ENCODE assay signal across 9 mouse cellular contexts in the genomic region with DNA sequence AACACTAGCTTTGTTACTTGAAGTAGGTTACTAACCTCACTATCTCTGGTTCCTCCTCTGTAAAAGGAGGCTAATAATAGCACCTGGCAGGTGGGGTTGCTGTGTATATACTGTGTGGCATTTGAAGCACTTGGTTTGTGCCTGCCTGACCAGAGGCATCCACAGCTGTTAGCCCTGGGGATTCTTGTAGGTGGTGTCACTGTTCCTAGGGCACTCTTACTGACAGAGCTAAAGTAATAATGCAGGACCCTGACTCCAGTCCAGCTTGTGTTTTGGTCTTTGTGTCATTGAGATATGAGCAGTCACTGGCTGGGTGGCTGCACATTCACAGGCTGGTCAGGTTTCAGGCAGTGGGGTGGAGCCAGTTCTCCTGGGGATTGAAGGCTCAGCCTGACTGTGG. TPM values are rescaled to one million over a fixed set of nuclear protein-coding genes. Genes with fewer than 3 reads are reported as not detected.
DNase-seq lines count a peak whose midpoint lies in the region; ATAC-seq lines count a peak whose summit lies in the region.
"Had no signal": no experiment of that assay in that cellular context is flagged by ENCODE, and none has a peak within 500 bp of the region (broad histone marks: within the 10 kb centered on the region; RNA-seq: fewer than 3 reads in every experiment).

No protein-coding gene starts in this region.

- no peak overlapping the region for H3K4me2 ChIP-seq in embryonic facial prominence, embryonic 14.5 days (ENCODE audit: low read depth, low read length)
- H3K4me2 ChIP-seq in heart, embryonic 12.5 days, result peak overlapping the region; percentile 6; the same call in 1 of the 2 replicates
- H3K4me2 ChIP-seq: midbrain, embryonic 12.5 days had no signal

- H3K27me3 ChIP-seq in embryonic facial prominence, embryonic 14.5 days (replicated peaks; ENCODE audit: control insufficient read depth, insufficient read depth, low read length), result no peaks in the 10 kb centered on the region
- H3K27me3 ChIP-seq in embryonic facial prominence, embryonic 10.5 days (replicated peaks; ENCODE audit: low read depth, poor library complexity, severe bottlenecking), result no peaks in the 10 kb centered on the region
- H3K27me3 ChIP-seq in heart, embryonic 12.5 days (replicated peaks), result no peaks in the 10 kb centered on the region
- H3K27me3 ChIP-seq: midbrain, embryonic 12.5 days had no signal

- H3K9me3 ChIP-seq in embryonic facial prominence, embryonic 14.5 days (ENCODE audit: control insufficient read depth, low read length), result no peaks in the 10 kb centered on the region
- H3K9me3 ChIP-seq in embryonic facial prominence, embryonic 10.5 days, result no peaks in the 10 kb centered on the region
- H3K9me3 ChIP-seq in heart, embryonic 12.5 days (replicated peaks), result no peaks in the 10 kb centered on the region
- H3K9me3 ChIP-seq: midbrain, embryonic 12.5 days had no signal

- no peak for ATAC-seq in embryonic facial prominence, embryonic 14.5 days (ENCODE audit: low read depth)
- ATAC-seq in heart, embryonic 12.5 days (ENCODE audit: insufficient number of reproducible peaks, low FRiP score), result no peak

- no peaks in the 10 kb centered on the region for H3K36me3 ChIP-seq in embryonic facial prominence, embryonic 14.5 days (ENCODE audit: control insufficient read depth, insufficient read depth, low read length)
- H3K36me3 ChIP-seq in embryonic facial prominence, embryonic 10.5 days (replicated peaks), result no peaks in the 10 kb centered on the region
- H3K36me3 ChIP-seq in heart, embryonic 12.5 days, result 0 out of 2 replicates have a peak, but pooled peaks cover 2% of the 10 kb centered on the region
- H3K36me3 ChIP-seq: midbrain, embryonic 12.5 days had no signal

- DNase-seq in embryonic facial prominence, embryonic 14.5 days (ENCODE audit: low spot score), result peak; percentile 33
- no peak for DNase-seq in embryonic facial prominence, embryonic 10.5 days (ENCODE audit: low spot score)
- peak; percentile 22 for DNase-seq in MN1 (ENCODE audit: low spot score)
- DNase-seq in kidney, postnatal 25 days, result peak; percentile 28 to 56
- no peak for DNase-seq in right cerebral cortex, postnatal 36 days (ENCODE audit: low spot score in 2 of 2)
- no peak for DNase-seq in layer of hippocampus, postnatal 36 days
- DNase-seq in ovary, postnatal 10 days (ENCODE audit: low spot score), result no peak

- no peak overlapping the region for H3K27ac ChIP-seq in embryonic facial prominence, embryonic 14.5 days (replicated peaks; ENCODE audit: low read depth, low read length)
- H3K27ac ChIP-seq in embryonic facial prominence, embryonic 10.5 days (replicated peaks), result no peak overlapping the region
- H3K27ac ChIP-seq in heart, embryonic 12.5 days (ENCODE audit: poor library complexity, severe bottlenecking), result peak overlapping the region; percentile 89
- H3K27ac ChIP-seq: midbrain, embryonic 12.5 days had no signal

- peaks cover 6% of the 10 kb centered on the region; the same call in 1 of the 2 replicates for H3K4me1 ChIP-seq in embryonic facial prominence, embryonic 14.5 days (ENCODE audit: control insufficient read depth, insufficient read depth, low read length)
- peaks cover 14% of the 10 kb centered on the region for H3K4me1 ChIP-seq in embryonic facial prominence, embryonic 10.5 days
- peaks cover 51% of the 10 kb centered on the region for H3K4me1 ChIP-seq in heart, embryonic 12.5 days (replicated peaks)

- H3K4me3 ChIP-seq in embryonic facial prominence, embryonic 14.5 days (ENCODE audit: low read depth, low read length), result no peak overlapping the region
- H3K4me3 ChIP-seq in embryonic facial prominence, embryonic 10.5 days, result no peak overlapping the region
- no peak overlapping the region for H3K4me3 ChIP-seq in heart, embryonic 12.5 days
- H3K4me3 ChIP-seq: midbrain, embryonic 12.5 days had no signal

- no peak overlapping the region for H3K9ac ChIP-seq in embryonic facial prominence, embryonic 14.5 days (ENCODE audit: low read depth, low read length)
- no peak overlapping the region for H3K9ac ChIP-seq in heart, embryonic 12.5 days
- H3K9ac ChIP-seq: midbrain, embryonic 12.5 days had no signal

RNA-seq across cellular contexts. Expression of a gene that starts 5.0 kb away (rescaled TPM):
- polyA plus RNA-seq in embryonic facial prominence, embryonic 14.5 days (2014; fragmentation: Nextera tagmentation; extraction: Ambion mirVana), result 40.0 and 46.2 TPM in 2 replicates
- polyA plus RNA-seq in embryonic facial prominence, embryonic 10.5 days (2016; fragmentation: Nextera tagmentation; extraction: Ambion mirVana), result 32.0 and 32.3 TPM in 2 replicates
- polyA plus RNA-seq in heart, embryonic 12.5 days (2016; fragmentation: Nextera tagmentation; extraction: Ambion mirVana), result 39.3 and 39.8 TPM in 2 replicates
- 10 to 100 TPM; 34.4 to 39.8 TPM for total RNA-seq in layer of hippocampus, postnatal 36 days (2021)

RNA-seq across cellular contexts. Expression of a gene that starts 45.3 kb away (rescaled TPM):
- polyA plus RNA-seq in embryonic facial prominence, embryonic 14.5 days (2014; fragmentation: Nextera tagmentation; extraction: Ambion mirVana), result 37.7 and 46.7 TPM in 2 replicates
- 46.3 and 46.4 TPM in 2 replicates for polyA plus RNA-seq in embryonic facial prominence, embryonic 10.5 days (2016; fragmentation: Nextera tagmentation; extraction: Ambion mirVana)
- polyA plus RNA-seq in heart, embryonic 12.5 days (2016; fragmentation: Nextera tagmentation; extraction: Ambion mirVana), result 23.8 and 28.4 TPM in 2 replicates
- total RNA-seq in layer of hippocampus, postnatal 36 days (2021), result 10 to 100 TPM; 24.5 to 26.3 TPM

RNA-seq across cellular contexts. Expression of a gene that starts 54.9 kb away (rescaled TPM):
- 23.1 and 24.4 TPM in 2 replicates for polyA plus RNA-seq in embryonic facial prominence, embryonic 14.5 days (2014; fragmentation: Nextera tagmentation; extraction: Ambion mirVana)
- polyA plus RNA-seq in embryonic facial prominence, embryonic 10.5 days (2016; fragmentation: Nextera tagmentation; extraction: Ambion mirVana), result 20.9 and 21.3 TPM in 2 replicates
- polyA plus RNA-seq in heart, embryonic 12.5 days (2016; fragmentation: Nextera tagmentation; extraction: Ambion mirVana), result 20.0 and 20.1 TPM in 2 replicates
- total RNA-seq in layer of hippocampus, postnatal 36 days (2021), result 1 to 10 TPM; 5.2 to 7.9 TPM

Comparison
In these comparisons a context has a peak if more than half of its experiments do, and no peak if none do; other contexts are left out.
1. DNase-seq: peak in embryonic facial prominence, embryonic 14.5 days (single experiment), MN1 (single experiment) and kidney, postnatal 25 days (2 of 2); none in embryonic facial prominence, embryonic 10.5 days (single experiment), right cerebral cortex, postnatal 36 days (0 of 2), layer of hippocampus, postnatal 36 days (0 of 2) and ovary, postnatal 10 days (single experiment).